ENCODE assay signal across 8 mouse cellular contexts in the genomic region with DNA sequence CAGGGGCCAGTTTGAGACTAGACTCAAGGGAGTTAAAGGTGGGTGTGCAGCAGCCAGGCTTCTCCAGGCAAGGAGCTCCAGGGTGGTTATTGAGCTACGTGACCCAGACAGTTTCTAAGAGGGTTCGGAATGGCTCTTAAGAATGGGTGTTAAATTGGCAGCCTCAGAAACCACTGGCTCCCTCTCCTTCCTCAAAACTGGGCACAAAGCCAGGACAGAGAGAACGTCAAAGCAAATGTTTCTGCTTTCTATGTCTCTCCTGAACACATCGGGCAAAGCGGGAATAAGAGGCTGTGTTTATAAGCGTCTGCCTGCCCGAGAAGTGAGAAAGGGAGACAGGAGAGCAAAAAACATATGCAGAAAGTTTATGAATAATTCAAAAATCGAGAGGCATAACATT. TPM values are rescaled to one million over a fixed set of nuclear protein-coding genes. Genes with fewer than 3 reads are reported as not detected.
DNase-seq lines count a peak whose midpoint lies in the region; ATAC-seq lines count a peak whose summit lies in the region.

No protein-coding gene starts in this region.

- H3K36me3 ChIP-seq in intestine, embryonic 14.5 days (ENCODE audit: control insufficient read depth, insufficient read depth, low read length), result no peaks in the 10 kb centered on the region

- no peak overlapping the region for H3K9ac ChIP-seq in intestine, embryonic 14.5 days (ENCODE audit: low read length)

- peak overlapping the region; percentile 38 for H3K4me2 ChIP-seq in intestine, embryonic 14.5 days (ENCODE audit: low read length)

- peak overlapping the region; percentile 23; the same call in 1 of the 2 replicates for H3K27ac ChIP-seq in intestine, embryonic 14.5 days (ENCODE audit: low read depth)

- DNase-seq in cerebellum, postnatal 10 days, result peak; percentile 43 to 44
- peak; percentile 30 to 38 for DNase-seq in left cerebral cortex, adult 18-20 months (ENCODE audit: low spot score in 2 of 2)
- no peak for DNase-seq in left cerebral cortex, adult 11 months (ENCODE audit: low spot score)
- DNase-seq in intestine, embryonic 14.5 days (ENCODE audit: low spot score), result no peak
- peak; percentile 22 for DNase-seq in right cerebral cortex, postnatal 25 days
- DNase-seq in cerebellum, postnatal 25 days, result no peak
- DNase-seq in thymus, adult 18-20 months, result no peak

- peaks cover 13% of the 10 kb centered on the region; the same call in 1 of the 2 replicates for H3K4me1 ChIP-seq in intestine, embryonic 14.5 days (replicated peaks; ENCODE audit: control insufficient read depth, insufficient read depth, low read length)

- ATAC-seq in cerebellum, adult (ENCODE audit: insufficient number of reproducible peaks, low FRiP score, low TSS enrichment), result no peak
- no peak for ATAC-seq in intestine, embryonic 14.5 days (replicated peaks; ENCODE audit: low FRiP score, low TSS enrichment, low read depth)

- H3K4me3 ChIP-seq in intestine, embryonic 14.5 days (ENCODE audit: low read depth, low read length), result peak overlapping the region; percentile 6; the same call in 1 of the 2 replicates

- H3K9me3 ChIP-seq in intestine, embryonic 14.5 days (ENCODE audit: control insufficient read depth, low read length), result no peaks in the 10 kb centered on the region

- 30% methylated on average over 8 of the region's 8 CpGs for WGBS in intestine, embryonic 14.5 days

- H3K27me3 ChIP-seq in intestine, embryonic 14.5 days (replicated peaks; ENCODE audit: control insufficient read depth, insufficient read depth, low read length), result no peaks in the 10 kb centered on the region

RNA-seq across cellular contexts. Expression of a gene that starts 1.0 kb away (rescaled TPM):
- total RNA-seq in left cerebral cortex, adult 18-20 months (2021), result 10 to 100 TPM; 43.3 to 51.2 TPM
- 101 and 117 TPM in 2 replicates for polyA plus RNA-seq in intestine, embryonic 14.5 days (2014; fragmentation: Nextera tagmentation; extraction: Ambion mirVana)

RNA-seq across cellular contexts. Expression of a gene that starts 17.1 kb away (rescaled TPM):
- not detected for total RNA-seq in left cerebral cortex, adult 18-20 months (2021)
- 2.0 and 3.5 TPM in 2 replicates for polyA plus RNA-seq in intestine, embryonic 14.5 days (2014; fragmentation: Nextera tagmentation; extraction: Ambion mirVana)

RNA-seq across cellular contexts. Expression of a gene that starts 39.3 kb away (rescaled TPM):
- total RNA-seq in left cerebral cortex, adult 18-20 months (2021), result 1 to 10 TPM; 4.9 to 5.3 TPM
- 3.7 and 4.0 TPM in 2 replicates for polyA plus RNA-seq in intestine, embryonic 14.5 days (2014; fragmentation: Nextera tagmentation; extraction: Ambion mirVana)

RNA-seq across cellular contexts. Expression of a gene that starts 46.6 kb away (rescaled TPM):
- total RNA-seq in left cerebral cortex, adult 18-20 months (2021), result 100 to 1,000 TPM; 109 to 111 TPM
- 113 TPM in 2 replicates for polyA plus RNA-seq in intestine, embryonic 14.5 days (2014; fragmentation: Nextera tagmentation; extraction: Ambion mirVana)

RNA-seq across cellular contexts. Expression of a gene that starts 47.2 kb away (rescaled TPM):
- total RNA-seq in left cerebral cortex, adult 18-20 months (2021), result 1 to 10 TPM; 2.3 to 2.8 TPM
- 1.1 and 1.7 TPM in 2 replicates for polyA plus RNA-seq in intestine, embryonic 14.5 days (2014; fragmentation: Nextera tagmentation; extraction: Ambion mirVana)

Comparison
In these comparisons a context has a peak if more than half of its experiments do, and no peak if none do; other contexts are left out.
1. DNase-seq: peak in cerebellum, postnatal 10 days (2 of 2), left cerebral cortex, adult 18-20 months (2 of 2) and right cerebral cortex, postnatal 25 days (single experiment); none in left cerebral cortex, adult 11 months (single experiment), intestine, embryonic 14.5 days (single experiment), cerebellum, postnatal 25 days (0 of 2) and thymus, adult 18-20 months (0 of 2).